Mouse (Mus musculus) cerebral cortex, adult 2 months (tissue): ENCODE measurements around the gene Hs2st1.

Experiments used
- WGBS: fragments of 180-500 bp; shearing (Covaris S2); methylation state at CpG from one replicate; pipeline ENCODE4 v1.1.7; 2018; 5-methylcytosine and 5-hydroxymethylcytosine counted together

Gene Hs2st1

DNA sequence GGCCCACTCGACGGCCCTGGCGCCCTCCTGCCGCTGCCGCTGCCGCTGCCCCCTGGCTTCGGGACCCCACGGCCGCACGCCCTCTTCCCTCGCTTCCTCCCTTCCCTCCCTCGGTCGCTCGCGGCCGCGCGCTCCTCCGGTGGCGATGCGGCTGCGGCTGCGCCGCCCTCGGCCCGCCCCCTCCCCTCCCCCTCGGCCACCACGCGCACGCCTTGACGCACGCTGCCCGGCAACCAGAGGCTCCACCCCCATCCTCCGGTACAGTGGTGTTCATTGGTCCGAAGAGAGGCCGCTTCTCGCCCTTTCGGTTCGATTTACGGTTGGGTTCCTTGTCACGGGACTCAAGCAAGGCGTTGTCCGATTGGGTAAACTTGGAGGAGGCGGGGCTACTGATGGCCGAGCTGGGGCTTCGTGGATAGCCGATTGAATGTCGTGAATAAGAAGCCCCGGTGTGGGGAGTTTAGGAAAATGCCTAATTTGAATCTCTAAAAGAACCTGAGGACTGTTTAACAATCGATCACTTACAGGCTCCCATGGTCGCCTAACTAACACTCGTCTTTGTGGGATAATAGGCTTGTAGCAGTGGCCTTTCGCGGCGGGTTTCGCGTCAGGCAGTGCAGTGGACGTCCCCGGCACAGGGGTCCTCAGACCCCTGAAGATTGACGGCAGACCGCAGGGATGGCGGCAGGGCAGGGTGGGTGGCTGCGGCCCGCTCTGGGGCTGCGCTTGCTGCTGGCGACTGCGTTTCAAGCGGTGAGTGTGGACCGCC is at the start of gene Hs2st1, which contains the start of gene Selenof:
TSS of gene Hs2st1 (minus strand) at position 135 of the 769 bp plus-strand sequence.
TSS of gene Selenof (plus strand) at position 258 of the 769 bp plus-strand sequence.
- under 1% methylated on average over 64 of the region's 69 CpGs for WGBS

DNA sequence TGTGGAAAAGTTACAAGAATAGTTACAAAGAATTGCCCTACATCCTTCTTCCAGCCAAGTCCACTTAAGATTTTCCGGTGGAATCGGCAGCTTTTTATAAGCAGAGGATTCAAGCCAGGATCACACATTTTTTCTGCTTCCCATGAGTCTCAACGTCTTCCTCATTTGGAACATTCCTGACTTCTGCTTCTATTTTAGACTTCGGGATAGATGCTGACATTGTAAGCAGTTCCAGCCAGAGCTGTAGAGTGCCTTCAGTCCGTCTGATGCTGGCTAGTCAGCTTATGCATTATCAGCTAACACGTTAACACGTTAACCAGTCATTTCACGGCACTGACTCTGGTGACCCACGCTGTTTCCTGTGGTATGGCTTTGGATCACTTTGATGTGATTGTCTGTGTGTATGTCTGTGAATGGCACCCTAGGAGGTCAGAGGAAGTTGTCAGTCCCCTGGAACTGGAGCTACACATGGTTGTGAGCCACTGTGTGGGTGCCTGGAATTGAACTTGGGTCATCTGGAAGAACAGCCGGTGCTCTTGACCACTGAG is 47.7 kb upstream of the Hs2st1 start:
- 32% methylated on average over 10 of the region's 10 CpGs for WGBS

DNA sequence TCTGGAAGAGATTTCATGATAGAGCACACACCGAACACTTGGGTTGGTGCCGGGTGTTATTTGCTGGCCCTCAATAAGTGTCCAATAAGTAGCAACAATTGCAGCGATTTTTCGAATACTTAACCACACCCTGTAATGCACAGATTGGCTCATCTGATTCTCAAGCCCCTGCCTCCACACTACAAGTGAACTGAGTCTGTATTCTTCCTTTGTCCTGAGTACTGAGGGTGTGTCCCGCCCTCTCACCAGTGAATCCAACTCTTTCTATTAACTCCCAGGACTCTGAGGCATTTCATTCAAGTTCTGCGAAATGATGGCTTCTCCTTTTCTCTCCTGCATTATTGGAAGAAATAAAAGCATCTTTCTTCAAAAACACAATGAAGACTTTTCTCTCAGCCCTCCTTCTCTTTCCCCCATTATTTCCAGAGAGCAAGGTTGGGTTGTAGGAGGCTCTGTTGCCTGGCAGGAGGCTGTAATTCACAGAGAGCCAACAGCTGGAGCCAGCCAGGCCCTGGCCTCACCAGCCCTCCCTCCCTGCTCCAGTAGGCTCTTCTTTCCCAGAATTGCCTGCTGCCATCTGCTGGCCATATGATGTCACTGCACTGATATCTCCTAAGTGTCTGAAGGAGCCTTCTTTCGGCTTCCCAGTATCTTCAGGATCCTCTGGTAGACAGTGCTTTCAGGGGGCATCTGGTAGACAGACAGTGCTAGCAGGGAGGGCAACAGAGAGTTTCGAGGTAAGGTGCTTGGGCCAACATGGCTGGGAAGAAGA is 46.9 kb upstream of the Hs2st1 start:
- 37% methylated on average over 8 of the region's 8 CpGs for WGBS

DNA sequence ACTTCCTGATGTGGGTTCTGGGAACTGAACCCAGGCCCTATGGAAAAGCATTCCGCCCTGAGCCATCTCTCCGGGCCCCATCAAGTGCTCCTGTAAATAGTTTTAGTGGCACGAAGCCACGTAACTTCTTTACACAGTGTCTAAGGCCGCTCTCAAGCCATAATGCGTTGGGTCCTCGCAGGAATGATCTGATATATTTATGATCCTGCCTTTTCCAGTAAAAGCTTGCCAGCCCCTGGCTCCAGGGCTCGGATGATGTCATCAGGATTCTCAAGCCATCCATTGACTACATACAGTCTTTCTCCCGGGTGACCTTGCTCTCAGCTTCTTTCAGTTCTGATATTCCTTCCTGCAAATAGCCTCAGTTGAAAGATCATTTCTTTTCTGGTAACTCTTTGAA is 45.5 kb upstream of the Hs2st1 start:
- 83% methylated on average over 9 of the region's 9 CpGs for WGBS

DNA sequence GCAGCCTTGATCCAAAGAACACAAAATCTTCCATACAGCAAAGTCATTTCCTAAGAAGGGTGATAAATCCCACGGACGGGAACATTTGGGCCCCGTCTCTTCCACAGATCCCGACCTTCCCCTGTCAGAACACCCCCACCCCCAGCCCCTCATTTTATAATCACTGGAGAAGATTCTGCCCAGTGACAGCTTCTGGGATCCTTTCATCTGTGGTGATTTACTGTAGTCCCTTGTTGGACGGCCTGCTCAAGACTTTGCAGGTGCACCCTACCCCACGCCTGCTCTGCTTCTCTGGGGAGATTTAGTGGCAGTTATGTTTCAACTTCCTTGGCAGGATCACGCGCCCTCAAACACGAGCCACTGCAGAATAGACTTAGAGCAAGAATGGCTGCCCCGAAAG is 44.7 kb upstream of the Hs2st1 start:
- 85% methylated on average over 10 of the region's 10 CpGs for WGBS

DNA sequence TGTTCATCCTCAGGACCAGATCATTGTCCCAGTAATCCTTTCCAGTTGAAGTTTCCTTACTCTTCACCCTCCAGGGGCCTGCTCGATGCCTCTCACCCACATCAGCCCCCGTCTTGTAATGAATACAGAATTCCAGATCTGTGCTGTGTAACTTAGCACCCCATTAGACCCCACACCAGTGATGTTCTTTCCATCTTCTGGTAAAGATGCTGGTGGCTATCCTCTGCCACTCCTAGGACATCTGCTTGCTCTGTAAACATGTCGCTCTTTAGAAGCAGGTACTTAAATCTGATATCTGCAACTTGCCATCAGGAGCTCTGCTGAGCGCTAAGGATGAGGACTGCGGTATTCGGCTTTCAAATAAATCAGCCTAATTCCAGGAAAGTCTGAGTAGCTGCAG is 44.3 kb upstream of the Hs2st1 start:
- WGBS = 85% methylated on average over 6 of the region's 6 CpGs

DNA sequence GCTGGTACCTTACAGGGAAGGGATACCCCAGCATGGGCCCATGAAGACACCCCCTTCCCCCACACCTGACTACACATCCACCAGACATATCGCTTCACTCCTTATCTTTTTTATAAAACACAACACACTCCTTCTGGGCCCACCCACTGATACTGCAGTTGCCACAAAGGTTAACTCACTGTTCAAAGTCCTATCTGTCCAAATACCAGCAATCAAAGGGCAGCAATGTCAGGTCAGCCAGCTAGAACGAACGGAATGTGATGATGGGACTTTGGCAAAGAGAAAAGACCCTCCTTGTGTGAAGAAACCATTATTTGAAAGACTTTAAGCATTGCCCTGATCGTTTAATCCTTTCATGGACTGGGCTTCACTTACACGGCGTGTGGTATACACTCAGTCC is 42.4 kb upstream of the Hs2st1 start:
- 87% methylated on average over 6 of the region's 6 CpGs for WGBS

DNA sequence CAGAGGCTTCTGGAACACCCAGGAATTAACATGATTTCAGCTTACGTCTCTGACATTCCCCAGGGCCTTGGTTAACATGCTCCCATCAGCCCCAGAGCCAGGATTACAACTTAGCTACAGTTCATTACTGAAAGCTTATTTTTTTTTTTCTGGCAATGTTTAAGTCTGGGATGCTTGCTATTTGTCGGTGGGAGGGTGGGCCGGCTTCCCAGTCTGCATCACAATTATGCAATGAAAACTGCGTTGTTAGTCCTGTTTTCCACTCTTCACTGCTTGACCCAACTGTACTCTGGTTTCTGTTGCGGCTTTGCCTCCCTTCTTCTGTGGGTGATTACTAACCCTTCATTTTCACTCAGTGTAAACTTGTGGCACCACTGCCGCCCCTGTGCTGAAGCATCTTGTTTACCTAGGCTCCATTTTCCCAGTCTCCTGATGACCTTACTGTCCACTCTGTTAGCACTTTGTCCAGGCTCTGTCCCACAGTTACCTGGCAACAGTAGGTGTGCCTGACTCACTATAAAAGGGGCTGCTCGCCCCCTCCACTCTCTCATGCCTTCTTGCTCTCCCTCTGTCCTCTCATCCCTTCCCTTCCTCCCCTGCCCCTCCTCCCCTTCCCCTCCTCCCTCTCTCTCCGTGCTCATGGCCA is 41.8 kb upstream of the Hs2st1 start:
- 53% methylated on average over 8 of the region's 8 CpGs for WGBS

DNA sequence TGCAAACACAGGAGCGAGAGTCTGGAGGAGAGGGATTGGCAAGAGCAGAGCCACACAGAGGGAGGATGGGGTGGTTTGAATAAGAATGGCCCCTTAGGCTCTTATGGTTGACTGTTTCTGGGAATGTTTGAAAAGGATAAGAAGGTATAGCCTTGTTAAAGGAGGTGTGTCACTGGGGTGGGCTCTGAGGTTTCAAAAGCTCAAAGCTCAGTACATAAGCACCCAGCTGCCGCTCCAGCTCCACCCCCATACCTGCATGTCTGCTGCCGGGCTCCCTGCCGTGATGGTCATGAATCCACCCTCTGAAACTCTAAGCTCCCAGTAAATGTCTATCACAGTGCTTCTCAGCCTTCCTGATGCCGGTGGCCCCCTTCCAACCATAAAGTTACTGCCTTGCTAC is 40.8 kb upstream of the Hs2st1 start:
- 35% methylated on average over 5 of the region's 5 CpGs for WGBS

DNA sequence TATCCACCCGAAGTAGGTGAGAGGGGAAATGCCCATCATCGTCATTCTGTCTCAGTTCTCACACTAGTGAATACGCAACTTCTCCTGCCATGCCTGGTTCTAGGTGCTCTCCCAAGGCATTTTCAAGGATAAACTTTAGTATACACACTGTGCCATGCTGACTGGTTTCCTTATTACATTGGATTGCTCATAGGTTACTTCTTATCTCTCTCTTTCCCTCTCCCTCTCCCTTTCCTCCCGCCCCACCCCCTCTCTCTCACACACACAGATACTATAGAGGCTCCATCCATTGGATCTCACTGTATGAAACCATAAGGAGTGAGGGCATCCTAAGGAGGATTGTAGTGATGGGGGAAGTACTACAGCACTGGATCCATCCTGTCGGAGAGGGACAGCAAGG is 38.1 kb upstream of the Hs2st1 start:
- WGBS = 96% methylated on average over 5 of the region's 5 CpGs

DNA sequence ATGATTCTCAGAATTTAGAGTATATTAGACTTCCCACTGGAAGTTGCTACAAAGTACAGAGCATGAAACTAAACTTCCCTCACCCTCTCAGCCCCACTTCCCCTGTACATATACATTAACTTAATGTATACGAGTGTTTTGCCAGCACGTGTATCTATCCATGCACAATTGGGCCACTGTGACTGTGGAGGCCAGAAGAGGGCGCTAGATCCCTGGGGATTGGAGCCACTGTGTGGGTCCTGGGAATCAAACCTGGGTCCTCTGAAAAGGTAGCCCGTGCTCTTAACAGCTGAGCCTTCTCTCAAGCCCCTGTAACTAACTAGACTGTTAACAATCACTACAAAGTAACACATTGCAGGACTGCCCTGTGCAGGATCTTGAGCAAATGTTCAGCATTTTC is 36.5 kb upstream of the Hs2st1 start:
- WGBS = 78% methylated on average over 4 of the region's 4 CpGs

DNA sequence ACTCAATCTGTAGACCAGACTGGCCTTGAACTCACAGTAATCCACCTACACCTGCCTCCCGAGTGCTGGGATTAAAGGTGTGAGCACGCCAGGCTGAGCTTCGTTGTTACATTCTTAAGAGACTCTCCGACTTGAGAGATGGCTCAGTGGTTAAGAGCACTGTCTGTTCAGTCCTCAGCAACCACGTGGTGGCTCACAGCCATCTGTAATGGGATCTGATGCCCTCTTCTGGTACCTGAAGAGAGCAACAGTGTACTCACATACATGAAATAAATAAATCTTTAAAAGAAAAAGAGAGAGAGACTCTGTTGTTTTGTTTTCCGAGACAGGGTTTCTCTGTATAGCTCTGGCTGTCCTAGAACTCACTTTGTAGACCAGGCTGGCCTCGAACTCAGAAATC is 35.8 kb upstream of the Hs2st1 start:
- 63% methylated on average over 7 of the region's 7 CpGs for WGBS

DNA sequence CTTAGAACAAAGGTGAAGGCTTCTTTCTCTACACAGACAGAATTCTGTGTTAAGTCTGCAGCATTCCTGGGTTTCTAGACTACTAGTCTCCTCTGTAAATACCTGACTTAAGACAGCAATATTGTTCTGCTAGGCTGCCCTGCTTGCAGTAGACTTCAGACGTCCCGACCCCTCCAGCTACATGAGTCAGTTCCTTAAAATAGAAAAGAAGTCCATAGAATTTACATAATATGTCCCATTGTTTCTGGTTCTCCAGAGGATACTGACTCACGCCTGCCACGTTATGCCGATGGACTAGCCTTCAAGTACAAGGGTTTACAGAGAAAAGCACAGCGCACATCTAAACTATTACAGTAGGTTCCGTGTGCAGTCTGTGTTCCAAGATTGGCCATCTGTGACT is 34.2 kb upstream of the Hs2st1 start:
- WGBS = 54% methylated on average over 7 of the region's 7 CpGs

DNA sequence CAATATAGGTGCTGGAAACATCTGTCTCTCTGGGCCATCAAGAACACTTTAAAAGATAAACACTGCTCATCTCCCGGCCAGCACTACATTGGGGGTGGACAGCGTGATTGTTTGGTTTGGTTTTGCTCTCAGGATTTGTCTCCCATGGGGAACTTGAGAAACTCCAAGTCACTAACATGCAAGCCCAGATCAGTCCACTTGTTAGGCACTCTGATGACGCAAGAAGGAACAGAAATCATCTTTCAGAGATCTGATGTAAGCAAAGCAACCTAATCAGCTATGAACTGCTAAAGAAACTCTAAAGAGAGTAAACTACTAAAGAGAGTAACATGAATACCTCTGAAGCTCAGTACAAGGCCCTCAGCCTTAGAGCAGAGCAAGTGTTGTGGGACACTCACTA is 33.6 kb upstream of the Hs2st1 start:
- WGBS = 90% methylated on average over 3 of the region's 3 CpGs

DNA sequence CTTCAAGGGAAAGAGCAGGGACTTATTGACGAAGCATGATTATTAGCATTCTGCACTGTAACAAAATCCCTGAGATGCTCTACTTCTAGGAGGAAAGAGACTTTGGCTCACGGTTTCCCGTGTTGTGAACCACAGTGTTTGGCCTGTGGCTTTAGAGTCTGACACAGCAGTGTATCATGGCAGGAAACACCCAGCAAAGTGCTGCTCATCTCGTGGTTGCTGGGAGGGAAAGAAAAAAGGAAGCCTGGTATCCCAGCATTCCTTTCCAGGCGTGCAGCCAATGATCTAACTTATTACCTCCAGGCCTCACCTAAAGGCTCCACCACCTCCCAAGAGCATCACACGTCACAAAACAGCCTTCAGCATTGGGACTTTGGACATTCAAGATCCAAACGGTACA is 32.8 kb upstream of the Hs2st1 start:
- 80% methylated on average over 7 of the region's 7 CpGs for WGBS

DNA sequence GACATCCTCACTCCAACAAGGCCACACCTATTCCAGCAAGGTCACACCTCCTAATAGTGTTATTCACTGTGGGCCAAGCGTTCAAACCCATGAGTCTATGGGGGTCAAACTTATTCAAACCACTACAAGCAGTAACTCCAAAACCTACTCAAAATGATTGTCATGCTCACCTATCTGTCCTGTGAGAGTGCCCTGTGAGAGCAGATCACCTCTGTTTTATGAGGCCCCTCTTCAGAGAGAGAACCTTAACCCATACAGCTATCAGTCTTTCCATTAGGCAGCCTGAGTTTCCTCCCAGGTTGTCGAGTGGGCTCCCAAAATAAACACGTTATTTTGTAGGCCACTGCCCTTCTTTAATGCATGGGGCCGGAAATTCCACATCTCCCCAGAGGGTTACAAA is 32.4 kb upstream of the Hs2st1 start:
- 85% methylated on average over 4 of the region's 4 CpGs for WGBS

DNA sequence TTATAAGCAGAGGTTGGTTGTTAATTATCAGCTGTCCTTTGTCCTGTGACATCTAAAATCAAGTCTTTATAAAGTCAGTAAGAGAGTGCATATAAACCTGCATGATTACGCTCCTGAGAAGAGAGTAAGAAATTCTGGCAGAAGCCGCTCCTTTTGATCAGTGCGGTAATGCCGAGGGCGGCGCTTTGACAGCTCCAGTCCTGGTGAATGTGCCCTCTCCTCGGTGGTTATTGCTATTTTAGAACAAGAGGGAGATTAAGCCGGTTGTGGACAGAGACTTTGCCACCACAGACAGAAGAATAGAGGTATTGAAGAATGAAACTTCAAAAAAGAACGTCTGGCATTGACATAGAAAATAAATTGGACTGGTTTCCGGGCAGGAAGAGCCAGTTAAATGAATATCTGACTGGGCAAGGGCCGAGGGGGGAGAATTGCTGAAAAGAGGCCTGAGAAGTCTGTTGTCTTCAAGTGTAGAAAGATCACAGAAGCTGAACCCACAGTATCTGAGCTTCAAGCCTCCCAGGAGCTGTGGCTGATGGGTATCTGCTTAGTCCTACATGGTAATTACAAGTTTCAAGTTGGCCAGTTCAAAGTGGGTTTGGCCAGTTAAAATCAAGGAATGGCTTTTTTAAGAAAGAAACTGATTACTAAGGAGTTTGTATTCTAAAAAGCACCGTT is 27.9 kb upstream of the Hs2st1 start:
- 62% methylated on average over 12 of the region's 12 CpGs for WGBS

DNA sequence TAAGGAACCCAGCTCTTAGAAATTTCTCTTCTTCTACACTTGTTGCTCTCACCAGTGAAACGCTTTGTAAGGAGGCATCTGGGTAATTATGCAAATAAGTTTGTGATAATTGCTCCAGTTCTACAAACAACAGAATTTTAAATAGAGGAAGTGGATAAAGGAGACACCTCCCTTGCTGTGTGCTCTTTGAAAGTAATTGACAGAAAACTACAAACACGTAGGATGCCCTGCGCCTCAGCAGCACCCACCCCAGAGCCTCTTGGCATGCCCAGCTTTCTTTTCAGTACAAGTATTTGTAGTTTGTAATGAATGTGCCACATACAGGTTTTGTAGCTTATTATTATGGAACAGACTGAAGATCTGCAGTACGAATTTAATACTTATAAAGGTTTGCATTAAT is 27.1 kb upstream of the Hs2st1 start:
- 69% methylated on average over 4 of the region's 4 CpGs for WGBS

DNA sequence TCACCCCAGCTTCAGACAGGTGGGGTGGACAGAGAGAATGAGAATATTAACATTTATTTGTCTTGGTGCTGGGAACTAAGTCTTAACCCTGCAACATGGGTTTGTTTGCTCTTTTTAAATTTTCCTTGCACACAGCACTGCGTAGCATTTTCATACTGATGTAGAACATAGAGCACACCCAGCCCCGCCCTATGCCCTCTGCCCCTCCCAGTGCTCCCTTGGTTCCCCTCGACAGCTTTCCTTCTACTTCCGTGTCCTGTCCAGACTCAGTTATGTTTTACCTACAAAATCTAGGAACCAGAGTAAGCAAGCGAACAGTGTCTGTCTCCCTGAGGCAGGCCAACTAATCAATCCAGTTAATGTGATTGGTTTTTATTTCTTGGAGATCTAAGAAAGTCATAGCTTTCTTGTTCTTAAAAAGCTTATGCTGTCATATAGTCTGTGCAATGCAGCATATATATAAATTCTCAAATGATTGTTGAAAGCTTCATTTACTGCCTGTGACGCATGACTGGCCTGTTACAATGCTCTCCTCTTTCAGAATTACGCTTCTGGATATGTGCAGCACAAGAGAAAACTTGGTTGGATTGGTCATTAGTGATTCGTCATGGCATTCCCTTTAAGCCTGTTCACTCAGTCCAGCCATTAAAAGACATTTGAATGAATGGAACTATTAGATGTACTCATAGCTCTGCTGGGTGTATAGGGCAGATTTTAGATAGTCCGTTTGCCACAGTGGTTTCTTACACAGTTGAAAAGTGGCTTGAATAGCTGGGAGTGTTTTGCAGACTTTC is 23.2 kb upstream of the Hs2st1 start:
- 82% methylated on average over 9 of the region's 9 CpGs for WGBS

DNA sequence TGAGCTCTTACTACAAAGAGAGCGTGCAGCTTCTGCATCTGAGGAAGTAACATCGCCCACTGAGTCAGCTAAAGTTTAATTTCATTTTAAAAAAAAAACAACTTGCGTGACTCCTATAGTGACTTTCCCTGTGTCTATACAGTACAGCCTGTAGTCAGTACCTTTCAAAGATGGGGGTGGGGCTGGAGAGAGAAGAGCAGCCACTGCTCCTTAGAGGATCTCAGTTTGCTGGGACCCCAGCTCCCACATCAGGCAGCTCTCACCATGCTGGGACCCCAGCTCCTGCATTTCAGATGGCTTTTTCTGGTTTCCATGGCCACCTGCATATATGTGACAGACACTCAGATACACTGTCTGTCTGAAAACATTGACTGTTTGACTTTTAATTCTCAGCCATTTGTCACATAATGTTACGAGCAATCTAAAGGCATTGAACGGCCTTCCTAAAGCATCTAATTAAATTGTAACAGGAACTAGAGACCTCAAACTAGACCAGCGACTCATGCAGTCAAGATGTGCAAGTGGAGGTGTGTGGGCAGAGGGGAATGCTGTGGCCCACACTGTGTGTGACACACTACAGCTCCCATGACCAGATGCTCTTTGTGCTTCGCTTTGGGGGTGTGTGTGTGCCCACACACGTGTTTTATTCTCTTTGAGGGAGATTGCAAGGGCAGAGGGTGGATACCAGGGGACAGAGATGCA is 19.4 kb upstream of the Hs2st1 start:
- WGBS = 57% methylated on average over 8 of the region's 8 CpGs
